Mouse (Mus musculus) spleen, embryonic (tissue): ENCODE results near the gene Naa35.

ENCODE experiments used
- CTCF ChIA-PET: fragments of 350-600 bp; sonication (Branson Sonifier 250); formaldehyde crosslinking; loops from one replicate; lab custom pipeline; 2022; lab: Charles Lee

Gene Naa35

DNA sequence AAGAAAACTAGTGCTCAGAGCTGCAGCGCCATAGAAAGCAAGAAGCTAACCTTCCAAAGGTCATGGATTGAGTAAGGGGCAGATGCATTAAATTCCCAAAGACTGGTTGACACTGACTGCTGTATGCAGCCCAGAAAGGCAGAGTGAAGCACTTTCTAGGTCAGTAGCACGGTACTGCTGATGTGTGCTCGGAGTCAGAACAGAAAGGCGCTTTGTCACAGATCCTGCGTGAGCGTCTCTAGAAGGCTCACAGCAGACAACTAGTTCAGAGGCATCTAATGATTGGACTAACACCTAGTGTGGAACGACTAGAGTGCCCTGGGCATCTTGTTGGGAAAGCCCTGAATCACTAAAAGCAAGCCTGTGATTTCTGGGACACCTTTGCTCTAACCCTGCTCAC, 52.7 kb downstream of the Naa35 start:
- CTCF ChIA-PET, result no interaction called here

GRCm38 (mm10) chr13:59639368-59640177, 54.5 kb downstream of the Naa35 start:
- CTCF ChIA-PET, result no interaction called here

DNA sequence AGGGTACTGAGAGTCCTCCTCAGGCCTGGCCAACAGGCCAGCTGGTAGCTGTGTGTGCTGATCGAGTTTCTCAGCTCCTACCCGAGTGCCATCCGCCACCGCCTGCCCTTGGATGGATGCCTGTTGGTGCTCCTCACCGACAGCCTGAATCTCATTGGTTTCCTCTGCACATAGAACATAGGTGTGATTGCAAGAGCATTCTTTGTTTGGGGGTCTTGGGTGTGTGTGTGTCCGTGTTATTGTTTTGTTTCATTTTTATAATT, 55.0 kb downstream of the Naa35 start:
- CTCF ChIA-PET, result no interaction called here

GRCm38 (mm10) chr13:59642818-59643217, 57.8 kb downstream of the Naa35 start:
- CTCF ChIA-PET, result no interaction called here

DNA sequence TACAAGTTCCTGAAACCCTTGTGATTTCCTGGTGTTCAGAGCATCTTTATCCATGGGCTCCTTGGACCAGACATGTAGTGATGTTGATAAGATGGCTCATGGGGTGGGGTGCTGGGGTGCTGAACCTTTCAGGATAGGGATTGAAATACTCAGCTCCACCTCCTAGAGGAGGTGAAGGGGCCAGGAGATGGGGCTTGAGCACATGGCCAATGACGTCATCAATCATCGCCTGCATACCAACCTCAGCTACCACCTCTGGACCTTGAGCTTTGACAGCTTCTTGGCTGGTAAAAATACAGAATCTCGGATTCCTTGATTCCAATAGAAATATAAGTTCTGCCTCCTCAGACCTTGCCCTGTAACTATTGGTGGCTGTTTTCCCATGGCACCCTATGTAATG, 60.4 kb downstream of the Naa35 start:
- CTCF ChIA-PET, result interaction anchor here (0.8 kb wide), 1 partner anchor 83 kb away, joined by 3 read pairs; no protein-coding TSS in a partner anchor

DNA sequence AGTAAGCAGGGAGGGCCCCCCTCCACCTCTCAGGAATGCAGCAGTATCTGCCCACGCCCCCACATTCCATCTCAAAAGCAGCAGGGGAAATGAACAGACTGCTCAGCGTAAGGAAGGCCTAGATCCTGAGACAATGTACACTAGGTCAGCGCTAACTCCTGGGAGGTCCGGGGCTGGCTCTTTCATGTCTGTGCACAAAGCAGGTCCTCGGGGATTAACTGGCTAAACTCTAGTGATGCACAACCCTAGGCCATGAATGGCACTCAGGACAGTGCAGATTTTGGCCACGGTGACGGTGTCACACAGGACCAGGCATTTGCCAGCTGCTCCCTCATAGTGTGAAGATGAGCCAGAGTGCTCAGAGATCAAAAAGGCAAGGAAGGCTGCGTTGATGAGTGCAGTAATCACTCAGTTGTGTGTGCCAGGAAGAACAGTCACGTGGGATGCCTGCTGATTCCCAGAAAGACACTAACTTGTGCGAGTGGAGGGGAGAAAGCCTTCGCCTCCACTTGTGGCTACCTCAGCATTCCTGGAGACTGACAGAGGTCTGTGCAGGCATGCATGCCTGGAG, 61.7 kb downstream of the Naa35 start:
- CTCF ChIA-PET, result interaction anchor here (0.7 to 0.9 kb wide), 2 partner anchors 10 to 13 kb away, joined by 3 to 4 read pairs; no protein-coding TSS in a partner anchor

GRCm38 (mm10) chr13:59647484-59647883, 62.4 kb downstream of the Naa35 start:
- CTCF ChIA-PET, result interaction anchor here (0.9 kb wide), 1 partner anchor 13 kb away, joined by 3 read pairs; no protein-coding TSS in a partner anchor

DNA sequence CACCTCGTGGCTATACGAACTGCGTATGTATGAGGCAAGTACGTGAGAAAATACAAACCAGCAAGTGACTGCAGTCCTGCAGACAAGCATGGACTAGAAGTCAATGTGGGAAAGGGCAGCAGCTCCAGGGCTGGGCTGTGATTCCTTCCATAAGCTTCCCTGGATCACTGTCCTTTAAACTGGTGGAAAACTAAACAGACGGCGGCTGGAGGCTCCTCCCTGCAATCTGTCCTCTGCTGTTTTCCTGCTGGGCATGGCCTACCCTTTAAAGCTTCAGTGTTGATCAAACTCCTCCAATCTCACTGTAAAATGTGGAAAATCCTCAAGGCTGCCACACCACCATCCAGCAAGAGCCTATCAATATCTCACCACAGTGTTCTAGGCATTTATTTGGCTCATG, 63.5 kb downstream of the Naa35 start:
- CTCF ChIA-PET, result no interaction called here

- CTCF ChIA-PET, result no interaction called here
These were observed 64.7 kb downstream of the Naa35 start for GRCm38 (mm10) chr13:59649781-59650180.

- CTCF ChIA-PET, result no interaction called here
These were observed 67.6 kb downstream of the Naa35 start for GRCm38 (mm10) chr13:59652651-59653050.

GRCm38 (mm10) chr13:59653136-59653535, 68.1 kb downstream of the Naa35 start:
- CTCF ChIA-PET, result interaction anchor here (0.5 kb wide), 1 partner anchor 135 kb away, joined by 3 read pairs; no protein-coding TSS in a partner anchor

DNA sequence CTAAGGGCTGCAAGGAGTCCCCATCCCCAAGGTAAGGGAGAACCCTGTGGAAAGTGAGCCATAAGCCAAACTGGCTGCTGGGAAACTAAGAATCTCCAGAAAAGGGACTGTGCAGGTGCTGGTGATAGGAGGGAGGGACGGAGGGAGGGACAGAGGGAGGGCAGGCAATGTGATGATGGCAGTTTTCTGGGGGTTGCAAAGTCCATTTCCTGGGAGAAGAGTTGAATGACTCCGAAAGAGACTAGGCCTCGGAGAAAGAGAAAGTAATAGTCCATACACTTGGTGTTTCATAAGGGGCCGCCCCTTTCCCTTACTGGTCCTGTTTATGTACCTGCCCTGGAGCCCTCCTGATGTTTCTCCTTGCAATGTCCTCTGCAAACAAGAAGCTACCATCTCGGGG, 69.4 kb downstream of the Naa35 start:
- CTCF ChIA-PET, result no interaction called here

DNA sequence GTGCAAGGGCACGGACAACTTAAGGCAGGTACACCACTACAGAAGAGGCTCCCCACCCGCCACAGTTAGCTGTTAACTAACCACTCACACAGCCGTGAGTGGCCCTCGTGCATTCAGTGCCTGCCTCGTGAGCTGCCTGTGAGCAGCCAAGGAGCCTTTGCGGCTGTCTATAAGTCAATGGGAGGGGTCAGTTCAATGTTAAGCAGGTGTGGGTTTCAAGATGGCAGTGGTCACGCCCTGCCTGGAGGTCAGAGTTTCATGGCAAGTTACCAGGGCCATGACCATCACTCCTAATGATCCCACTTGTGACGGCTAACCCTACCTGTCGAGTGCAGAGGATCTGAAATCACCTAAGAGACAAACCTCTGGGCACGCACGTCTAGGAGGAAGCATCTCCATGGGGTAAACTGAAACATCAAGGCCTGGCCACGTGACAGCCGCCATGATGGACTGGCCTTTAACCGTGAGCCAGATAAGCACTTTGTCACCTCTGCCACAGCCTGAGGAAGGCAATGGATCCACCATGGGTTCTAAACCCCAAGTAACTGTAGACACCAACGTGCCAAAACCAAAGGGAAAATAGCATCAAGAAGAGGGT, 70.8 kb downstream of the Naa35 start:
- CTCF ChIA-PET, result interaction anchor here (0.6 kb wide), 2 partner anchors 21 to 135 kb away, joined by 4 to 6 read pairs; no protein-coding TSS in a partner anchor

DNA sequence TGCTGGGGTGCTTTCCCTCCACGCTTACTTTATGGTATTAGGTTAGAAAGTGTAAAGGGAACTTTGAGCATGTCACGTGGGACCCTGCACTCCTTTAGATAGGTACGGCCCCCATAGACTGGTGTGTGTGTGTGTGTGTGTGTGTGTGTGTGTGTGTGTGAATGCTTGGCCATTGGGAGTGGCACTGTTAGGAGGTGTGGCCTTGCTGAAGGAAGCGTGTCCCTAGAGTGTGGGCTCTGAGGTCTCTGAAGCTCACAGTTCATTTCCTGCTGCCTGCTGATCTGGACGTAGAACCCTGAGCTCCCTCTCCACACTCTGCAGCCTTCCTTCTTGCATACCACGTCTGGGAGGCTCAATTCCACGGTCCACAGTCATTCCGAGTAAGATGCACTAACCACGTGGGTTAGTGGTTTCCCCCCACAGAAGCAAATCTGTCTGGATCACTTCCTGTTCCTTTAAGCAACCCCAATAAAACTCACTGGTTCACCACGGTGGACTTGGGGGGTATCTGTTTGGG, 71.3 kb downstream of the Naa35 start:
- CTCF ChIA-PET, result interaction anchor here (0.6 kb wide), 2 partner anchors 10 to 135 kb away, joined by 4 to 6 read pairs; no protein-coding TSS in a partner anchor

- CTCF ChIA-PET, result interaction anchor here (0.6 kb wide), 1 partner anchor 11 kb away, joined by 4 read pairs; no protein-coding TSS in a partner anchor
These were observed 71.9 kb downstream of the Naa35 start for GRCm38 (mm10) chr13:59656975-59657388.

GRCm38 (mm10) chr13:59657781-59658180, 72.7 kb downstream of the Naa35 start:
- CTCF ChIA-PET, result no interaction called here

DNA sequence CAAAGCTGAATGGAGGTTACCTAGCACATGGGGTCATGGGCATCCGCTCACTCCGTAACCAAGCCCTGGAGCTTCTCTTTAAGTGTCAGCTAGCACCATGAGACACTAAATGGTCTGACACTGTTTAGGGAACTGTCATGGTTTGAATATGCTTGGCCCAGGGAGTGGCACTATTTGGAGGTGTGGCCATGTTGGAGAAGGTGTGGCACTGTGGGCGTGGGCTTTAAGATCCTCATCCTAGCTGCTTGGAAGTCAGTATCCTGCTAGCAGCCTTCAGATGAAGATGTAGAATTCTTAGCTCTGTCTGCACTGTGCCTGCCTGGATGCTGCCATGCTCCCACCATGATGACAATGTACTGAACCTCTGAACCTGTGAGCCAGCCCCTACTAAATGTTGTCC, 75.3 kb downstream of the Naa35 start:
- CTCF ChIA-PET, result no interaction called here

- CTCF ChIA-PET, result no interaction called here
These were observed 76.3 kb downstream of the Naa35 start for GRCm38 (mm10) chr13:59661387-59661786.

DNA sequence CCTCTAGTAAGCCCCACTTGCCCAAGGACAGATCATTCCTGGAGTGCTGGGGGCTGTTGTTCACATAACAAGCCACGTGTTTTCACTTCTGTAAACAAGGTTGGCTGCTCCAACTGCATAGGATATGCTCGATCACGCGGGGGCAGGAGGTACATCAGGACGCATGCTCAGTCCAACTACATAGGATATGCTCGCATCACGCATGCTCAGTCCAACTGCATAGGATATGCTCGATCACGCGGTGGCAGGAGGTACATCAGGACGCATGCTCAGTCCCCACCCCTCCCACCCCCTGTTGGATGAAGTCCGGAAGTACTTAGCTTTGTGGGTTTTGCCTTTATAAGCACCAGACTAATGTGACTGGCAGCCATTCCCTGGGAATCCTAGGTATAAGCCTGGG, 76.9 kb downstream of the Naa35 start:
- CTCF ChIA-PET, result interaction anchor here (0.6 kb wide), 1 partner anchor 15 kb away, joined by 3 read pairs; no protein-coding TSS in a partner anchor

DNA sequence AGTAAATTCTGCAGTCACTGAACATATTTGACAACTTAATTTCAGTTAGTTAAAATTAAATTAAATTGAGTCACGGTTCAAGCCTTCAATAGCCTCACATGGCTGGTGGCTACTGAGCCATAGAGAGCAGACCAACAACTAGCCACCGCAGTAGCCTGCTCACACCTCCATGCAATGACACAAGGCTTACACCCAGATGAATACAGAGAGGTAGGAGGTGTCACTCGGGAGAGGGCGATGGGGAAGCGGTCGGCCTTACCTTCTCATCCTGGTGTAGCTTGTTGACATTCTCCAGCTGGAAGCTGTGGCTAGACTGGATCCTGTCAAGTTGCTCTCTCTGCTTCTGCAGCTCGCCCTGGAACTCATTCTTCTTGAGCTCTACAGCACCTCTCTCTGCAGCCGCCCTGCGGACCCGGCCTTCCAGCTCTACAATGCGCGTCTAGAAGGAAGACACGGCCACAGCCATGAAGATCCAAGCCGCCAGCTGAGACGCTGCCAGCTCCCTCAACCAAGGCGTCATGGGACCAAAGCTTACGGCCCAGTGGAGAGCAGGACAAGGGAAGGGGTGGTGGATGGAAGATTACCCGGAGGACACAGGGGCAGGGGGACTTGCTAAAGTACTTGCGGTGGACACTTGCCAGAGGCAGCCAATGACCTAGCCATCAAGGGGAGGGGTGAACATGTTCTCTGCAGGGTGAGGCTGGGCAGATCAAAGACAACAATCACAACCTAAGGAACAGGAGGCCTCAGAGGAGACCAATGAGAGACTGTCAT, 79.1 kb downstream of the Naa35 start:
- CTCF ChIA-PET, result no interaction called here

- CTCF ChIA-PET, result no interaction called here
These were observed 82.7 kb downstream of the Naa35 start for GRCm38 (mm10) chr13:59667763-59668162.
